Mouse (Mus musculus) embryonic facial prominence, embryonic 14.5 days (tissue): ENCODE measurements at regions not wholly inside any gene's neighbourhood (a gene's known extent, or its start where the extent isn't known, plus 50 kb on each side); places are given as distances from the start of the nearest gene placed in this dataset.

Experiments used
- ATAC-seq: fragments of 200-750 bp; cut with Nextera tagmentation; 2 replicates; pipeline ENCODE4 v1.8.0; 2017; ENCODE audit warnings: low read depth, moderate number of reproducible peaks, moderate TSS enrichment
- DNase-seq: peaks from one replicate; pipeline ENCODE4 v3.0.0-alpha.2; 2015; ENCODE audit warnings: low spot score
- H3K27ac ChIP-seq: fragments of 300-500 bp; sonication (generic); replicated peaks from 2 replicates; pipeline ENCODE4 v1.5.1; 2014; ENCODE audit warnings: low read depth, mild to moderate bottlenecking, low read length, moderate library complexity
- H3K27me3 ChIP-seq: fragments of 300-500 bp; sonication (generic); replicated peaks from 2 replicates; pipeline ENCODE4 v1.6.1; 2014; ENCODE audit warnings: low read length; ENCODE audit not compliant: control insufficient read depth, insufficient read depth
- H3K36me3 ChIP-seq: fragments of 300-500 bp; sonication (generic); 2 replicates; pipeline ENCODE4 v1.6.1; 2014; ENCODE audit warnings: low read length, mixed read lengths; ENCODE audit not compliant: control insufficient read depth, insufficient read depth
- H3K4me1 ChIP-seq: fragments of 300-500 bp; sonication (generic); 2 replicates; pipeline ENCODE4 v1.6.1; 2014; ENCODE audit warnings: antibody characterized with exemption, low read length; ENCODE audit not compliant: control insufficient read depth, insufficient read depth
- H3K4me2 ChIP-seq: fragments of 300-500 bp; sonication (generic); 2 replicates; pipeline ENCODE4 v1.6.1; 2014; ENCODE audit warnings: low read depth, mild to moderate bottlenecking, low read length, moderate library complexity, mixed read lengths
- H3K4me3 ChIP-seq: fragments of 300-500 bp; sonication (generic); 2 replicates; pipeline ENCODE4 v1.5.1; 2014; ENCODE audit warnings: low read depth, mild to moderate bottlenecking, low read length
- H3K9ac ChIP-seq: fragments of 300-500 bp; sonication (generic); 2 replicates; pipeline ENCODE4 v1.6.1; 2014; ENCODE audit warnings: low read depth, mild to moderate bottlenecking, low read length, moderate library complexity, mixed read lengths
- H3K9me3 ChIP-seq: fragments of 300-500 bp; sonication (generic); 2 replicates; pipeline ENCODE4 v1.6.1; 2016; ENCODE audit warnings: low read length; ENCODE audit not compliant: control insufficient read depth
- WGBS: fragments of 180-500 bp; shearing (Covaris S2); extraction: QIAGEN DNeasy Blood & Tissue Kit; methylation state at CpG from one replicate; pipeline ENCODE4 v1.1.7; 2014; 5-methylcytosine and 5-hydroxymethylcytosine counted together

DNA sequence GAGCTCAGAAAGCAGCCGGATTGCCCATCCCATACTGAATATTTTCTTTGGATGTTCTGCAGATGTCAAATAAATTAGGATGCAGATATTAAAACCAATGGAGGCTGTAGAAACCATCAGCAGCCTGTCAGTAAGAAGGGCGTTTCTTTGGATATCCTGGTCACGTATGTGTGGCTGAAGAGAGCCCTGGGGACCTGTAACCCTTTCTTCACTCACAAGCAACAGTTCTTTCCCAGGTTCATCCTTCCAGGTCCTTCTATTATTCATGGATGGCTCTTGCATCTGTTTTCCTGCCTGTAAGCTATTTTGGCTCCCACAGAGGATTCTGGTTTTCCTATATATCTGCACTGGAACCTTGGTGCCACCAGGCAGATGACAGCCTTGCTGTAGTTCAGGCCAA lies 372.2 kb upstream of the Nt5c1b start:
- Histone ChIP-seq H3K36me3 (no peaks in the 10 kb centered on the region), H3K9ac (no peak overlapping the region), H3K4me3 (no peak overlapping the region), H3K4me2 (peak overlapping the region; percentile 12; the same call in 1 of the 2 replicates), H3K4me1 (peaks cover 11% of the 10 kb centered on the region; the same call in 1 of the 2 replicates), H3K27me3 (no peaks in the 10 kb centered on the region), H3K9me3 (no peaks in the 10 kb centered on the region), H3K27ac (peak overlapping the region; percentile 33)
- 28% methylated on average over 3 of the region's 3 CpGs for WGBS
- ATAC-seq (no peak), DNase-seq (no peak)

DNA sequence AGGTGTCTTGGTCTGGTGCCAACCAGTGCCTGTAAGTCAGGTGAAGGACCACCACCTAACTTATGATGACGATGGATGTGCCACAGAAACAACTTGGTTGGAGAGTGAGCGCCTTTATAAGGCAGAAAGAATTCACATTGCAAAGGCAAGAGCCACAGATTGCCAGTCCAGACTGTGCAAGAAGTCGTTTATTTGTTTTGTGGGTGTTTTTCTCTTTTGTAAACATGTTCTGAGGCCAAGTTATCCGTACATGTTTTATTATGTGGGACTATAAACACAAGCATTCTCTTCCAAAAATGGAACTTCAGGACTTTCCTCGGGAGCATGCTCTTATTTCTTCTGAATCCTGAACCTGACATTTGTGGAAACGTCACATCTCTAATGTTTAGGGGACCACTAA lies 369.8 kb upstream of the Nt5c1b start:
- WGBS: 68% methylated on average over 6 of the region's 6 CpGs
- H3K4me1 ChIP-seq: peaks cover 11% of the 10 kb centered on the region; the same call in 1 of the 2 replicates
- H3K27ac ChIP-seq: no peak overlapping the region
- no peaks in the 10 kb centered on the region for H3K36me3 ChIP-seq
- no peak overlapping the region for H3K4me2 ChIP-seq
- H3K9ac ChIP-seq: no peak overlapping the region
- H3K27me3 ChIP-seq: no peaks in the 10 kb centered on the region
- DNase-seq (no peak), ATAC-seq (no peak)
- no peak overlapping the region for H3K4me3 ChIP-seq
- no peaks in the 10 kb centered on the region for H3K9me3 ChIP-seq

DNA sequence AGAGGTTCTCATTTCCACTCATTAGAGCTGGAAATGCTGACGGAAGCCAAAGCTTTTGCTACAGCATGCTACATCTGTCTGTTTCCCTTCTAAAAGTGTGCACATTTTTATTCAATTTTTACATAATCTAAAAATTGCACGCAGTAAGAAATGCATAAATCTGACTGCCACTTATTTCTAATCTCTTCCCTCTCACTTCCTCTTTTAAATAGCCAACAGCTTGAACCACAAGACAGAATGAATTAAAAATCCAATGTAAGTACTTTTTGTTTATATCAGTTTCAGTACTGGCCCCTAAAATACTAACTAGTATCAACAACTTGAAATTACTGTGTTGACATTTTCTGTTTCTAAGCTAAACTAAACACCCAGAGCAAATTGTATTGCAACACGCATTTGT lies 361.3 kb upstream of the Nt5c1b start:
- H3K27ac ChIP-seq: no peak overlapping the region
- H3K9me3 ChIP-seq: no peaks in the 10 kb centered on the region
- H3K9ac ChIP-seq: no peak overlapping the region
- ATAC-seq: no peak
- H3K4me3 ChIP-seq: no peak overlapping the region
- no peak for DNase-seq
- H3K4me1 ChIP-seq: no peaks in the 10 kb centered on the region
- no peak overlapping the region for H3K4me2 ChIP-seq
- no peaks in the 10 kb centered on the region for H3K27me3 ChIP-seq
- WGBS: 59% methylated on average over 3 of the region's 3 CpGs
- no peaks in the 10 kb centered on the region for H3K36me3 ChIP-seq

DNA sequence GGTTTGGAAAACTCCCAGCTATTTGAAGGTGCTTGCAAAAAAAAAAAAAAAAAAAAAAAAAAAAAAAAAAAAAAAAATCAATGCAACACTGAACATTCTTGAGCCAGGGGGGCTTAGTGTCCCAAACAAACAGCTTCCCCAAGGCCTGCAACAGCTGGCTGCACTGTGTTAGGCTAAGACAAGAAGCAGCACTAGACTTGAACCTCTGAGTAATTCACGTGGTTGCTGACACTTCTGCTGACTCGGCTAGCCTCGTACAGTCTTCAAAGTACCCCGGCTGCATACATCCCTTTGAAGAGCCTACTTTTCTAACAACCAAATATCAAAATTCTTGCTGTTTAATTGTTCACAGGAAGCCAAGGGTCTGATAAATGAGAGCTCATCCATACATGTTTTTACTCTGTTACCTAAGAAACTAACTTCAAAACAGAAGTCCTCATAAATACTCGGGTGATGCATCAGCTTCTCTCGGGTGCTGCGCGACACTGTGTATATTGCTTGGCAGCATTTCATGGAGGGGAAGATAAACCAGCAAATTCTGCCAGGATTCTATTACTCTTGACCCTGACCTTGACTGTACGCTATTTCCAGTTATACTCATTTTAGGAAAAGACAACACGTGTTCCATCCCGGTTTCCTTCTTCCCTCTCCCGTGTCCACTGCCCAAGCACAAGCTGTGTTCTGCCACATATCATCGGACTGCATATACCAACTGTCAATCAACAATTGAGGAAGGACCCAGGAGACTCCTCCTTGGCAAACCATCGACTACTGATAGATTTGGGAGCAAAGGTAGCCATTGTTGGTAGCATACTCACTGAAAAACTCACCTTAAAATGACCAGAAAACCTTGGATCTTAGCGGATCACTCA lies 352.8 kb upstream of the Nt5c1b start:
- H3K27ac ChIP-seq: no peak overlapping the region
- H3K4me3 ChIP-seq: no peak overlapping the region
- no peaks in the 10 kb centered on the region for H3K36me3 ChIP-seq
- H3K27me3 ChIP-seq: no peaks in the 10 kb centered on the region
- no peaks in the 10 kb centered on the region for H3K9me3 ChIP-seq
- H3K4me2 ChIP-seq: no peak overlapping the region
- 58% methylated on average over 15 of the region's 15 CpGs for WGBS
- ATAC-seq: no peak
- peak; percentile 39 for DNase-seq
- H3K9ac ChIP-seq: no peak overlapping the region
- H3K4me1 ChIP-seq: no peaks in the 10 kb centered on the region; the same call in 1 of the 2 replicates

DNA sequence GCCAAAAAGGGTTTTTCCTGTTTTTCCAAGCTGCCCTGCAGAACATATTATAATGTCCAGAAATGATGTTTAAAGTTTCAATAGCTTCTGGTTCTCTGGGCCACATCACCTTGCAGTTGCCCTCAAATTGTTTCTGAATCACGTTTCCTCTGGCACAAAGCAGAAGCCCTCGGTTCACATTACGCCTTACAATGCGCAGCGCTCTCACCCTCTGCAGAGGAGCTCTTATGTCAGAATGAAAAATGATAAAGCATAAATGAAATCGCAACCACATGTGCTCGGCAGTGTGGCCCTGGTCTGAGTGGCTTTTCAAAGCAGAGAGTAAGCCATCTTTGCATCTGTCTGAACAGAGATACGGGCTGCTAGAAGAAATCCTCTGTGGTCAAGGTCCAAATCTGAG lies 334.3 kb upstream of the Nt5c1b start:
- no peaks in the 10 kb centered on the region for H3K9me3 ChIP-seq
- DNase-seq: peak; percentile 31
- H3K27ac ChIP-seq: no peak overlapping the region
- H3K4me1 ChIP-seq: peaks cover 4% of the 10 kb centered on the region; the same call in 1 of the 2 replicates
- H3K4me2 ChIP-seq: no peak overlapping the region
- 32% methylated on average over 8 of the region's 8 CpGs for WGBS
- ATAC-seq: no peak
- H3K4me3 ChIP-seq: no peak overlapping the region
- H3K36me3 ChIP-seq: no peaks in the 10 kb centered on the region
- no peaks in the 10 kb centered on the region for H3K27me3 ChIP-seq
- H3K9ac ChIP-seq: no peak overlapping the region

DNA sequence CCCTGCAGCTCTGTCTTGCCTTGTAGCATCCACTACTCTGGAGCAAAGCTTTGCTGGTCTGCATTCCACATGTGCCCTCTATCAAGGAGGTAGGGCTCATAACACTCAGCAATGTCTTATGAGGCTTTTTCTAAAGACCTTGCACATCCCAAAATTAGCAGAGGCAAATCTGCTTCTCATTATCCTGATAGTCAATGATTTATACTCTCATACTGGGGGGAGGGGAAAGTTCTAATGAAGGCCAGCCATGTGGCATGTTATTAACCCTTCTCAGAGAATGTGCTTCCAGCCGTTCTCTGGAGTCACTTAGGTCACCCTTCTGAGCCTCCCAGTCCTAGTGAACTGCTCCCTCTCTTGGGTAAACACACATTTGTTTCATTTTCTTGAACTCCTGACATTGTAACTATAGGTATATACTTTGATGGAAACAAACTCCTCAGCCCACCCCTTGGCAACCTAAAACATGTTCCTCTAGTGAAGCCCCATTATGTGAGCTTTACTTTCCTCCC lies 307.7 kb upstream of the Nt5c1b start:
- peak; percentile 49 for DNase-seq
- no peak overlapping the region for H3K4me2 ChIP-seq
- H3K27ac ChIP-seq: no peak overlapping the region
- H3K9ac ChIP-seq: no peak overlapping the region
- ATAC-seq: no peak
- no peaks in the 10 kb centered on the region for H3K27me3 ChIP-seq
- H3K4me1 ChIP-seq: no peaks in the 10 kb centered on the region
- no peaks in the 10 kb centered on the region for H3K36me3 ChIP-seq
- H3K9me3 ChIP-seq: no peaks in the 10 kb centered on the region
- 5% methylated on average over 1 of the region's 1 CpGs for WGBS
- H3K4me3 ChIP-seq: no peak overlapping the region

DNA sequence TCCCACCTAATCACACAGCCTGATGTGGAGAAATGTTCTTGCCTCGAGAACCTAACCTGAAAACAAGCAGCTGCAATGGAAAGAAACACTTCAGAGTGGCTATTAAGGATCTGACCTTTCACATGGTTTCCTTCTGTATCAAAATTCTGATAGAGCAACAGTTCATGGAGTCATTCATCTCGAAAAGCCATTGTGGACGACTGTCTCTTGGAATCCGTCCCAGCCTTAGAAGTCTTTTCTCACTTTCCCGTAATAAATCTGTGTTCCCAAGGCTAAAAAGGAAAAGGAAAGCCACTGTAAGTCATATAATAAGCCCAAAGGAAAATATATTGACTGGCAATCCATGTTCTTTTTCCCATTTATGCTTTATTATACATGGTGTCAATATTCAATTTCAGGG lies 291.4 kb upstream of the Nt5c1b start:
- ATAC-seq (no peak), DNase-seq (no peak)
- H3K4me3 ChIP-seq: no peak overlapping the region
- no peak overlapping the region for H3K9ac ChIP-seq
- WGBS: 72% methylated on average over 5 of the region's 5 CpGs
- H3K4me2 ChIP-seq: no peak overlapping the region
- 0 out of 2 replicates have a peak, but pooled peaks cover 3% of the 10 kb centered on the region for H3K4me1 ChIP-seq
- no peaks in the 10 kb centered on the region for H3K27me3 ChIP-seq
- no peak overlapping the region for H3K27ac ChIP-seq
- H3K9me3 ChIP-seq: no peaks in the 10 kb centered on the region
- no peaks in the 10 kb centered on the region for H3K36me3 ChIP-seq

DNA sequence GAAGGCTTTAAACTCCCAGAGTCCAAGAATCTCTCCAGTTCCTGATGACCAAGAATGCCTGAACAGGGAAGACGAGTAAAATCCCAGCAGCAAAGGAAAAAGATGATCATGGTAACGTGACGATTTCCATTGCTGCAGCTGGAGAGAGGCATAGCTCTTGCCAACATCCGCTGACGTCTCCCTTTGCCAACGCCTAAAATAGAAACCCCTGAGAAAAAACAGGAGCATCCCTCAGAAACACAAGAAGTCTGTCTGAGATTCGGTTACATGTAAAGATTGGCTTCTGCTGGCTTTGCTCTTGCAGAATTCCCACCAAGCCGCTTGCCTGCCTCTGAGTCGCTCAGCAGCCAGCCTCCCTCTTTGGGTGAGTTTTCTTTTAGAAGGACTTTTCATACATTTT lies 290.3 kb upstream of the Nt5c1b start:
- ATAC-seq: no peak
- no peak overlapping the region for H3K4me3 ChIP-seq
- H3K9me3 ChIP-seq: no peaks in the 10 kb centered on the region
- 45% methylated on average over 9 of the region's 9 CpGs for WGBS
- 0 out of 2 replicates have a peak, but pooled peaks cover 3% of the 10 kb centered on the region for H3K4me1 ChIP-seq
- H3K4me2 ChIP-seq: no peak overlapping the region
- no peaks in the 10 kb centered on the region for H3K27me3 ChIP-seq
- peak; percentile 70 for DNase-seq
- H3K36me3 ChIP-seq: no peaks in the 10 kb centered on the region
- no peak overlapping the region for H3K9ac ChIP-seq
- no peak overlapping the region for H3K27ac ChIP-seq
